Mouse (Mus musculus) large intestine, adult 2 months (tissue): ENCODE measurements at regions not wholly inside any gene's neighbourhood (a gene's known extent, or its start where the extent isn't known, plus 50 kb on each side); places are given as distances from the start of the nearest gene placed in this dataset.

ENCODE experiments used
- DNase-seq: peaks from one replicate; pipeline ENCODE4 v3.0.0-alpha.2; 2012; ENCODE audit warnings: low read depth, low spot score
- WGBS: fragments of 180-500 bp; shearing (Covaris S2); methylation state at CpG from one replicate; pipeline ENCODE4 v1.1.7; 2018; 5-methylcytosine and 5-hydroxymethylcytosine counted together

GRCm38 (mm10) chr6:93281530-93281929 lies 338.2 kb upstream of the Adamts9 start:
- DNase-seq, result no peak
- WGBS, result 79% methylated on average over 1 of the region's 1 CpGs

DNA sequence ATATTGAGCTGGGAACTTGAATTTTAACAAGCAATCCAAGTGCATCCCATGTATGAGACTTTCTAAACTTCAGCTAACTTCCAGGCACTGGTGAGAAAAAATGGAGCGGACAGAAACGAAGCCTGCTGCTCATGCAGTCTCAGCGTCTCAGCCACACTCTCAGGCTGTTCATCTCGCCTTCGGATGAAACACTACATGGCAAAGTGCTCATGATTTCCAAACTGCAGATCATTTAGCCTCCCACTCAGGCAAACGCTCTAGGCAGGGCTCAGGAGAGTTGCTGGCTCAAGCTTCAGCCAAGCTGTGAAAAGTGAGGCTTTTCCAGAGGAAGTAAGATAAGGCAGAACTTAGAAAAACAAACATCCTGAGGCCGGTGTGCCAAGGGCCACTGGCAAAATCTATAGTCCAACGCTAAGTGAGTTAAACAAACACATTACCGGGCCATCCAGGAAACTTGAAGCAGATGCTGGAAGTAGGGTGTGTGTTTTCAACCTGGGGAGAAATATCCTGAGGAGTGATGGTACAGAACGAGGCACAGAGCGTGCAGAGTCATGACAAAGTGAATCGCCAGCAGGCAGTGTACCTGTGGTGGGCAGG lies 330.7 kb upstream of the Adamts9 start:
- no peak for DNase-seq
- 34% methylated on average over 12 of the region's 12 CpGs for WGBS

- no peak for DNase-seq
- 62% methylated on average over 4 of the region's 4 CpGs for WGBS
Measured at GRCm38 (mm10) chr6:93272206-93272605, 328.9 kb upstream of the Adamts9 start.

- WGBS, result 90% methylated on average over 5 of the region's 5 CpGs
- no peak for DNase-seq
Measured at GRCm38 (mm10) chr6:93266826-93267225, 323.5 kb upstream of the Adamts9 start.

- 83% methylated on average over 2 of the region's 2 CpGs for WGBS
- DNase-seq, result no peak
Measured at GRCm38 (mm10) chr6:93265164-93265563, 321.9 kb upstream of the Adamts9 start.

- WGBS, result 46% methylated on average over 4 of the region's 4 CpGs
- DNase-seq, result no peak
Measured at GRCm38 (mm10) chr6:93260827-93261226, 317.5 kb upstream of the Adamts9 start.

DNA sequence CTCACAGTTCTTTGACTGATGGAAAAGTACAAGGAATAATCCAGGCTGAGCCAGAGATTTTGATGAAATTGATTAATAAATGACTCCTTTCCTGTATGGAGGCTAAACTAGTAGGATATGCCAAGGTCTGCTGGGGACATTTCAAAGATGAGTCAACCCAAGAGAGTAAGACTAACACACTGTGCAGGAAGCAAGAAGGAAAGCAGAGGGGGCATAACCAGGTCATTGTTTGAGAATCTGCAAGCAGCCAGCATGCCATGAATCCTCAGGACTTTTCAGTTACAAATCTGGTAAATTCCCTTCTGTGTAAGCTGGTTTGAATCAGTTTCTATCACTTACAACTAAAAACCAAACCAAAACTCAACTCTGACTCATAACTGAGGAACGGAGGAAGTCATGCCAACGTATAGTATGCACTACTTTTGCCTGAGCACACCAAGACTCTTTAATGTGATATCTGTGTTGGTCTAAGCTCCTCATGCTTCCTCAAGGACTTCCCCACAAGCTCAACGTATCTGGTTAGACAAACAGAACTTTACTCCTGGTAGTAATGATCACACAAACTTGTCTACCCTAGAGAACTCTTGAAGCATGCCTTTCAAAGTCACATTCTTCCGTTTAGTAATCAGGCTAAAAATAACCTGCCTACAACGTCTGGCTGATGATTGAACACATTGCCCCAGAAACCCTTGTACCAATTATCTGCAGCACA lies 314.0 kb upstream of the Adamts9 start:
- DNase-seq, result no peak
- WGBS, result 45% methylated on average over 5 of the region's 5 CpGs

GRCm38 (mm10) chr6:93253746-93254145 lies 310.5 kb upstream of the Adamts9 start:
- 73% methylated on average over 7 of the region's 7 CpGs for WGBS
- DNase-seq, result no peak

DNA sequence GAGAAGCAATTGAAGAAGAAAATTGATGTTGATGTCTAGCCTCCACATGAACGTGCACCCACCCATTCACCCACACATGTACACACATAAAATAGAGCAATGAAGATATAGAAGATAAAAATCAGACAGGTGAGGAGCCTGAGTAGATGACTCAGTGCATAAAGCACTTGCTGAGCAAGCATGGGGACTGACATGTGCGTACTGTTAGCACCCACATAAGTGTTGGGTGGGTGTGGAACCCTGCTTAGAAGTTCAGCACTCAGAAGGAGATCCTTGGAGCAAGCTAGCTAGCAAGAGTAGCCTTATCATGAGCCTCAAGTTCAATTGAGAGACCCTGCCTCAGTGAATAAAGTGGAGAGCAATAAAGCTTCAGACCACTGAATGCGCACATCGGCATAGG lies 305.7 kb upstream of the Adamts9 start:
- DNase-seq, result no peak
- WGBS, result 85% methylated on average over 4 of the region's 4 CpGs

DNA sequence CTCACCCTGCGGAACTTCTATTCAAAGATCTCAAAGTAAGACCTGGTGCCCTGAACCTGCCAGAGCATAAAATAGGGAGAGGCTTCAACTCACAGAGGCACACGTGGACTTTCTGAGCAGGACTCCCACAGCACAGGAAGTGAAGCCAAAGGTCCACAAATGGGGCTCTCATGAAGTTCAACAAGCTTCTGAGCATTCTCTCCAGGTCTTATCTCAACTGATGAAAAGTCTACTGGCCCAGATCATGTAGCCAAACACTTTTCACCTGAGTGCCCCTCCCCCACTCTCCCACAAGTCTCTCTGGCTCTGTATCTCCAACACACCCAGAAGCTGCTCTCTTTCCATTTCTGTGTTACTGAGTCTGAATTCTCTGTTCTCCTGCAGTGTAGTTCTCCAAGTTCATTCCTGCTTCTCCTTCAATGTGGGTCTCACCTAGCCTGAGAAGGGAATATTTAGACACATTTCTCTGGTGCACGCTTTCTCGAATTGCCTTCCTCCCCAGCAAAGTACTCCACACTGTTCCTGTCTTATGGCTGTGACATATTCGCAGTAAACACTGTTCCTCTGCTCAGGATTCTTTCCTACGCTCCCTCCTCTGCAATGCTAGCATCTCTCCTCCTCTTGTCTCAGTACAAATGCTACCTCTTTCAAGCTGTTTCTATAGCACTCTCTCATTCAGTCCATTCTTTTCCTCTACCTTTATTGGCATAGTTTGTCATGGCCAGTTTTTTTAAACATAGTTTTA lies 303.4 kb upstream of the Adamts9 start:
- 73% methylated on average over 6 of the region's 6 CpGs for whole genome bisulfite sequencing
- no peak for DNase-seq

- WGBS, result 80% methylated on average over 5 of the region's 5 CpGs
Measured at GRCm38 (mm10) chr6:93235550-93235949, 292.3 kb upstream of the Adamts9 start.

DNA sequence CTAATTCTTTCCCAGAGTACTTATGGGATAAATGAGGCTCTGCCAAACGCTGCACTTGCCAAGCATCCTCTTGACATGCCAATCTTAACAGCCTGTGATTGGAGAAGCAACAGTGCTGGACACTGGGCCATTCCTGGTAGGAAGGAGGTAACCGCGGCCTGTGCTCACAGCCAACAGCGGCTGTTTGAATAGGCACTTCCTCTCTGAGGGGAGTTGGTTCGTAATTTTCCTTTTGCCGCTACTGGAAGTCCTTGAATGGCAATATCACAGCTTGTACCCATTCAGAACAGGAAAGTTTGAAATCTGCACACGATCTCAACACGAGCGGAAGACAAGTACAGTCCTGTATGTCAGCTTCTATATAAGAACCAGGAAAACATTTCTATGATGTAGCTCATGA lies 289.3 kb upstream of the Adamts9 start:
- DNase-seq, result no peak
- 72% methylated on average over 9 of the region's 9 CpGs for WGBS

More at GRCm38 (mm10) chr6:93235550-93235949, 292.3 kb upstream of the Adamts9 start:
- no peak for DNase-seq

DNA sequence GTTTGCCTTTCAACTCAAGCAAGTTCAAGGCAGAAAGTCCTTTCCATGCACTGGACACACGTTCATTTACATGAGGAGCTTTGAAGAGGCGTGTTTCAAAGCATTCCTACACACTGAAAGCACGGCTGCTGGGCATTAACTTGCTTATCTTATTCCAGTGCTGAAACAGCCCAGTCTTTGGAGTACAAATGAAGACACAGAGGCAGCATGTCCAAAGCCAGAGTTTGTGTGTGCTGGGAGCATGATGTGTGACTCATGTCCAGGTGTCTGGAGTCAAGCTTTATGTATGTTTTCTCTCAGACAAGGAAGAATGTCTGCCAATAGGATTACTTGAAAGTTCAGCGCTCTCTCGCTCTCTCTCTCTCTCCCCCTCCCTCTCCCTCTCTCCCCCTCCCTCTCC lies 287.2 kb upstream of the Adamts9 start:
- WGBS, result 35% methylated on average over 5 of the region's 5 CpGs
- DNase-seq, result no peak

DNA sequence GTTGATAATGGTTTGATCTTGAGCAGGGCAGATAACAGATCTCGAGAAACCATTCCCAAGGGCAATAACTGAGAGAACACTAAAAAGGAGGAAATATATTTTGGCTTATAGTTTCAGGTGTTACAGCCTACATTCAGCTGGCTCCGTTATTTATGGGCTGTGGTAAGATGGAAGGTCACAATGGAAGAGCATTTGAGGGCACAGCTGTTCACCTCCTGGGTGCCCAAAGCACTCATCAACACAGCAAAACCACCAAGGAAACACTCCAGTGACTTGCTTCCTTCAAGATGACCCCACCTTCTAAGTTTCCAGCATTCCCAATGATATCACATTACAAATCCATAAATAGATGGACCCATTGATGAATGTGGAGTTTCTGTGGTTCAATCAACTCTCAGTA lies 286.0 kb upstream of the Adamts9 start:
- WGBS, result 87% methylated on average over 2 of the region's 2 CpGs
- no peak for DNase-seq

DNA sequence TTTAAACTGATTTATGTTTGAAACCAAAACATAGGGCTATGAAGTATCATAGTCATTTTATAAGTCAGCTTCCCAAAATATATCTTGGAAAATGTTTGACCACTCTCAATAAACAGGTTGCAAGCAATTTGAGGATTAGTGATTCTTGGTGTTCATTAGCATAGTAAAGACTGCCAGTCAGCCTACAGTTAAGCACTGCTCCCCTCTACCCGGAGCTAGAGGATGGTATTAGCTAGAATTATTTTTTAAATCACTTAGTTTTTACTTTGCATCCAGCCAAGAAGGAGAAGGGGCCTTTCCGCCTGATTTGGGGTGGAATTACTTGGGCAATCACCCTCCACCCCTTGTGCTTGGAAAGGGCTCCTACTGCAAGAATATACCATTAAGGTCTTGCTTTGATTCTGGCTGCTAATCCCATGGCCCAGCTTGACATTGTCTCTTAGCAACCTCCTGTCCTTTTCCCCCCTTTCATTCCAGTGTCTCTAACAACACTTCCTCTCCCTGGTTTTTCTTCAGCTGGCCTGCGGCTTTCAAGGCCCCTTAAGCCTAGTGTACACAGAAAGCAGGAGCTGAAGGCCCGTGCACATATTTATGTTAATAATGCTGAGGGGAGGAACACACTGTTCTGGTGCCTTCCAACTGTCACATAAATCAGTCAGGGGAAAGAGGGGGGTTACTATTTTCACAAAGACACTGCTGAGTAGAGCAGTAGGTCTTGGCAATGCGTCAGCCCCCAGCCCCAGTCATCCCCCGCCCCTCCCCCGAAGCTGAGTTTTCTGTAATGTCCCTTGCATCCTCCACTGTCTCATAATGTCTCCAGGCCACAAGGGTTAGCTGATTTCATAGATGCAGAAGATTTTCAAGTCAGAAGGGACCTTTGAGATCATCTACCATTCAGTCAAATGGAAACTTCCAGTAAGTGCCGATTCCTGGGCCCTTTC lies 280.6 kb upstream of the Adamts9 start:
- 35% methylated on average over 8 of the region's 8 CpGs for WGBS
- no peak for DNase-seq

DNA sequence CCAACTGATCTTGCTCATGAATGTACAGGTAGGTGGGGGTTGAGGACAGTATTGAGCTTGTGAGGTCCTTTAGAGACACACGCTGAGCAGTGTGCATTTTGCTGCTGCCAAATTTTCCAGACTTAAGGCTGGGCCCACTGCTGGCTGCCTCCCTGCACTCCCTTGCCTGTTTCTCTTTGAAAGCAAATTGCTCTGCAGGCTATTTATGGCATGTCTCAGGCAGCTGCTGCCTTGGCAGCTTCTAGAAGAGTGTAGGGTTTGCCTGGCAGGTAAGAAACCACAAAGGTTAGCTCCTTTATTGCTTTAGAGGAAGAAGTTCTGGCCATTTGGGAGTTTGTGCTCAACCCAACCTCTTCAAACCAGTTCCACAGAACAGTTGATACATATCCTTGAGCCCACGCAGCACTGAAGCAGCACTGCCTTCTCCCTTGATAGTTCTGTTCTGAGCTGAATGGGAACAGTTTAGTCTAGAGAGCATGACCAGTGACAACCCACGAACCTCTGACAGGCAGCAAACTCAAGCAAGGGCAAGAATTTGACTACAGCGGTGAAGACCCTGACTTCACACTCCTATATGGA lies 274.8 kb upstream of the Adamts9 start:
- no peak for DNase-seq
- WGBS, result 60% methylated on average over 4 of the region's 4 CpGs

- no peak for DNase-seq
- 74% methylated on average over 1 of the region's 1 CpGs for WGBS
Measured at GRCm38 (mm10) chr6:93200886-93201285, 257.6 kb upstream of the Adamts9 start.

DNA sequence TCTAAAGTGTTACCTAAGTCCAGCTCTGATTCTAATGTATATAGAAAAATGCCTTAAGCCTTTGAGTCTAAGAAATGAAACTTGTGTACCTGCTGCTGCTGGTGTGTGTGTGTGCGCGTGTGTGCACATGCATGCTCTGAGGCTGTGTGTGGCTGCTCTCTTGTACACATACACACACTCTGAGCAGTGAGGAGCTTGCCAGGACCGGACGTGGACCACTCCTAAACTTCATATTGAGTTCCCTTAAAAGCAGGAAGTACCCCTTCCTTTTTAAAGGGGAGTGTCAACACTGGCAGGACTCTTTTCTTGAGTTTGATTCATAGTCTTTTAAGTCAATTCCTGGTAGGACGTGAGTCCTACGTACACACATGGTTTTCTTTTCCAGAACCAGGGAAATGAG lies 251.4 kb upstream of the Adamts9 start:
- 72% methylated on average over 6 of the region's 6 CpGs for WGBS
- DNase-seq, result no peak

- no peak for DNase-seq
- 62% methylated on average over 2 of the region's 2 CpGs for WGBS
Measured at GRCm38 (mm10) chr6:93192980-93193379, 249.7 kb upstream of the Adamts9 start.

- DNase-seq, result no peak
- WGBS, result 81% methylated on average over 2 of the region's 2 CpGs
Measured at GRCm38 (mm10) chr6:93190986-93191385, 247.7 kb upstream of the Adamts9 start.
